Mouse (Mus musculus): ENCODE measurements around the gene A830005F24Rik.

A830005F24Rik gene

GRCm38 (mm10) chr13:48544867-48545266, 31.5 kb downstream of the A830005F24Rik start:
- no peak for DNase-seq (ENCODE audit: low spot score)

DNA sequence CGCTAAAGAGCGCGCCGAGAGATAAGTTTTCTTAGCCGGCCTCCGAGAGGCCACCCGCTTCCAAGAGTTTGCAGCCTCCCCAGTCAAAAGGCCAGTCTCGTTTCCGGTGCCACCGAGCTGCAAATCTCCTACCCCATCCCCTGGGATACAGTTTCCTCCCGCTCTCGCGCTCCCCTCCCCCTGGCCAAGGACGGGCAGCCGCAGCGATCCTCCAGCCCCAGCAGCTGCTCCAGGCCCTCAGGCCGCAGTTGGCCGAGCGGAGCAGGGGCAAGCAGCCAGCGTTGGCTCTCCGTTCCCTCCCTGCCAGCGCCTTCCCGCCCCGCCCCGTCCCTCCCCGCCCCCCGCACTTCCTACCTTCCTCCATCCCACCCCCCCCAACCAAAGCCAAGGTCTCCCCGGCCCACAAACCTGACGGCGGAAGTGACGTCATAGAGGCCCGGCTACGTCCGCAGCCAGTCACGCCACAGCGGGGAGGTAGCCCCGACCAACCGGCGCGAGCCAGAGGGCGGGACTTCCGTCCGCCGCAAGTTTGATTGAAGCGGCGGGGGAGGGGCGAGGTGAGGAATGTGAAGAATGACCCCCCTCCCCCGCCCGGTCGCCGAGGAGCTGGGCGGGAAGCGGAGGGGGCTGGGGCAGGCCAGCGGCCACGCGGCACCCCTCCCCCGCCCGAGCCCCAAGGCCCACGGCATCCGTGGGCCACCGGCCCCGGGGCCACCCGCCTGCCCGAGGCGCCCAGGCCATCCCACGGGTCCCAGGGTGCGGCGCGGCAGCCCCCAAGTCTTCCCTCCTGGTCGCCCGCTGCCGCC, 32.3 kb downstream of the A830005F24Rik start:
- peak; percentile 98 for DNase-seq (ENCODE audit: low spot score)

- peak; percentile 100 for DNase-seq (ENCODE audit: low spot score)
Measured at GRCm38 (mm10) chr13:48546330-48546917, 33.1 kb downstream of the A830005F24Rik start.

DNA sequence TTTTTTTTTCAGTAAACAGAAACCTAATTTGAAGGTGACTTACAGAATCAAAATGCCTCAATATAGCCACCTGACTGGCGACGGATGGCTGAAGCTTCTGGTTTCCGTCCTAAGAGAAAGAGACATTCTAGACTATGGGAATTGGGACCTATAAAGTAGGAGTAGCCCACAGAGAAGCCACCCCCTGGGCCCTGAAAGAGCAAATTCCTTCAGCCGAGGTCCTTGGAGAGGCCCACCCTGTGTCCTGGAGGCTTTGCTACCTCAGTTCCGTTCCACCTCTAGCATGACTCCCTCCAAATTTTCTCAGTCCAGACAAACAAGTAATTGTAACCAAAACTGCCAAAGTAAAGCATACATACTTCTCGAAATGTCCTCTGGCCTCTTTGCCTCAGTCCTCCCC, 34.3 kb downstream of the A830005F24Rik start:
- no peak for DNase-seq (ENCODE audit: low spot score)

DNA sequence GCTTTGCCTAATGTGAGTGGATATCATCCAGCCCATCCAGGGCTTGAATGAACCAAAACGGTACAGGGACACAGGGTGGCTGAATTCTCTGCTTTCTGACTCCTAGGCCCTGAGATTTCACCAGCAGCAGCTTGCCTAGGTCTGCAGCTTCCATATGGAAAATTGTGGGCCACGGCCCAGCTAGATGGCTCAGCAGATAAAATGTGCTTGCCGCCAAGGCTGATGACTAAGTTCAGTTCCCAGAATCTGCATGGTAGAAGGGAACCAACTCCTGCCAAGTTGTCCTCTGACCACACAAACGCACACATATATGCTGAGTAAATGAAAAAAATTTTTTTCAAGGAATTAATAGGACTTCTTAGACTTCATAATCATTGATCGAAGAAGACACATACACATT, 34.9 kb downstream of the A830005F24Rik start:
- no peak for DNase-seq (ENCODE audit: low spot score)

DNA sequence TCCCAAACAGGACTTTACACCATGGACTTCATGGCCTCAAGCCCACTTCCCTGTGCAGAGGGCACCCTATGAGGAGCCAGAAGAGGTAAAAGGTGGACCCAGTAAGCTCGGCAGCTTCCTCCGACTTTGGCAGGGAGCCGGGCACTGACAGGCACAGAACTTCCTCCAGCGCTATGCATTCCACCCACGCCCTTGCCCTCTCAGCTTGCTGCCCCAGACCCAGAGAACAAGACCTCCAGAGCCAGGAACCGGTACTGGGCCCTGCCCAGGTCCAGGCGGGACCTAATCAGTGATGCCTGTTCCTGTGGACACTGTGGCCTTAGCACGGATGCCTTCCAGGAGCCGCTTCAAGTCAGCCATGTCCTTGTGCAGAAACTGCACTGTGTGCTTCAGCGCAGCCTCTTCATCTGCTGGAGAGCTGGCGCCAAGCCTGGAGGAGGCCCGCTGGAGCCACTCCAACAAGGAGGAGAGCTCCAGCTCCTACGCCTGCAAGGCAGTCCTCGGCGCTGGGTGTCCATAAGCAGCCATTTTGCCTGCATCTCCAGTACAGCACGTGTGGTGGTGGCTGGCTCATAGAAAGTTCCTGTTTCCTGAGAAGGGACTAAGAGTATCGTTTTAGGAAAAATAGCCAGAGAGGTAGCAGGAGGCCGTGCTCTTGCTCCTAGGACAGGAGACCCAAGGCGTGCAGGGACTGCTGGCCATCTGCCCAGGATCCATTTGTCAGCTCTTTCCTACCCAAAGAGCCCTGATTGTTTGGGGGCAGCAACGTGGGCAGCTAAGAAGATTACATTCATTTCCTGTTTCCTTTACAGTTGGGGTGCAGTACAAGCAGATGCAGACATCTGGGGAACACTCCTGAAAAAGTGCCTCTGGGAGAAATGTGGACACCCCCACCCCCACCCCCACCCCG, 39.1 kb downstream of the A830005F24Rik start:
- peak; percentile 91 for DNase-seq (ENCODE audit: low spot score)

- DNase-seq (ENCODE audit: low spot score) = no peak
Measured at GRCm38 (mm10) chr13:48553511-48553910, 40.1 kb downstream of the A830005F24Rik start.

DNA sequence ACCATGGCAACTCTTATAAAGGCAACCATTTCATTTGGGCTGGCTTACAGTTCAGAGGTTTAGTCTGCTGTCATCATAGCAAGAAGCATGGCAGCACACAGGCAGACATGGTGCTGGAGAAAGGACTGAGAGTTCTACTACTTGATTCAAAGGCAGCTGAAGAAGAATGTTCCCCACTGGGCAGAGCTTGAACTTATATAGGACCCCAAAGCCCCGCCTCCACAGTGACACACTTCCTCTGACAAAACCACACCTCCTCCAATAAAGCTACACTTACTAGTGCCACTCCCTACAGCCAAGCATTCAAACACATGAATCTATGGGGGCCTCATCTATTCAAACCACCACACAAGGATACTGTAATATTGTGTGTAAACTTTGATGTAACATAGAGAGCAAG, 41.2 kb downstream of the A830005F24Rik start:
- DNase-seq (ENCODE audit: low spot score) = no peak

- DNase-seq (ENCODE audit: low spot score) = no peak
Measured at GRCm38 (mm10) chr13:48555976-48556375, 42.6 kb downstream of the A830005F24Rik start.

DNA sequence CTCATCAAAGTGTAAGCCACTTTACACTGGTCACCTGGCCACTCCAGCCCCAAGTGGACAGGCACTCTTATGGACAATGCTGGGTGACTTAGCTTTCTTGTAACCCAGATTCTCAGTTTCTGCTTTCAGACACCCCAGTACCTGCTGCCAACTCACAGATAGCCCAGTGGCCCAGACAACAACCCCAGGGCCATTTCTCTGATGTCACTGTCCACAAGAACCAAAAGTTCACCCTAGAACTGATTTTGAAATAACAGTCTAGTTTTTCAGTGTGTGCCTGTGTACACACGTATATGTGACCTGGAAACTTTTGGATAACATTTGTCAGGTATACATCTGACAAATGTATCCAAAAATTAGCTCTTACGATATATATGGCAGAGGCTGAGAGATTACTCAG, 48.1 kb downstream of the A830005F24Rik start:
- DNase-seq (ENCODE audit: low spot score) = no peak

DNA sequence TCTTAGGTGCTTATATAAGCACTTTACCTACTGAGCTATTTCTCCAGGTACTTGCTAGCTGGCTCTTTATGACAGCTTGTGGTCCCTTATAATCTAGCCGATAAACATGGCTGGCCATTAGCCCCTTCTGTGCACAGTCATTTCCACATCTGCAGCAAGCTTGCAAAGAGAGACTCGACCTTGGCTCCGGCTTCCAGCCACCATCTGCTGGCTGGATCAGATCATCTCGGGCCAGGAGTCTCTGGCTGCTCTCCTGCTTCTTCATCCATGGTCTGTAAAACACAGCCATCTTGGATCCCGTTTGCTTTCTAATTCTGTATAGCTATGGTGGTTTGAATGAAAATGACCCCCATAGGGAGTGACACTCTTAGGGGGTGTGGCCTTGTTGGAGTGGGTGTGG, 49.0 kb downstream of the A830005F24Rik start:
- DNase-seq (ENCODE audit: low spot score) = no peak
